Comparison of ENCODE assay signal across 7 mouse cellular contexts in genomic region chr14:73324634-73325455, GRCm38 (mm10). TPM values are rescaled to one million over a fixed set of nuclear protein-coding genes. Genes with fewer than 3 reads are reported as not detected.
DNase-seq lines count a peak whose midpoint lies in the region; ATAC-seq and TF ChIP-seq lines count a peak whose summit lies in the region.

No protein-coding gene starts in this region.

- intact Hi-C loops in left cerebral cortex, postnatal 36 days (cut with DNase I) = loop anchor here (5.0 kb wide), 2 partner anchors 57 to 147 kb away; no protein-coding TSS in a partner anchor

- under 1% methylated on average over 55 of the region's 55 CpGs for WGBS in forebrain, embryonic 16.5 days
- 1% methylated on average over 55 of the region's 55 CpGs for WGBS in spleen, adult 2 months

- TF ChIP-seq POLR2A in spleen, adult 2 months (IDR thresholded peaks at IDR 0.05; ENCODE audit: low read depth, low read length) = no peak

- TF ChIP-seq CTCF in spleen, adult 2 months (IDR thresholded peaks at IDR 0.05; ENCODE audit: extremely low read depth, insufficient read depth, insufficient read length, insufficient replicate concordance) = no peak

- peak overlapping the region; percentile 88 for H3K4me3 ChIP-seq in forebrain, embryonic 16.5 days (replicated peaks; ENCODE audit: low read length)
- H3K4me3 ChIP-seq in spleen, adult 2 months (ENCODE audit: extremely low read depth, insufficient read depth, insufficient read length) = peak overlapping the region; percentile 74

- H3K27me3 ChIP-seq in forebrain, embryonic 16.5 days (replicated peaks; ENCODE audit: control insufficient read depth, insufficient read depth, low read length) = no peaks in the 10 kb centered on the region
- no peaks in the 10 kb centered on the region for H3K27me3 ChIP-seq in spleen, adult 2 months (ENCODE audit: control insufficient read depth, insufficient read depth, low read length)

- no peaks in the 10 kb centered on the region for H3K36me3 ChIP-seq in forebrain, embryonic 16.5 days (ENCODE audit: control insufficient read depth, insufficient read depth)
- peaks cover 1% of the 10 kb centered on the region; the same call in 1 of the 2 replicates for H3K36me3 ChIP-seq in spleen, adult 2 months (ENCODE audit: control insufficient read depth, insufficient read depth, low read length)

- H3K4me1 ChIP-seq in forebrain, embryonic 16.5 days (replicated peaks; ENCODE audit: control insufficient read depth, insufficient read depth, low read length) = peaks cover 14% of the 10 kb centered on the region
- H3K4me1 ChIP-seq in spleen, adult 2 months (ENCODE audit: control insufficient read depth, insufficient read depth, insufficient read length) = no peaks in the 10 kb centered on the region

- H3K9me3 ChIP-seq in forebrain, embryonic 16.5 days (ENCODE audit: control insufficient read depth, low read length) = 0 out of 2 replicates have a peak, but pooled peaks cover under 1% of the 10 kb centered on the region

- H3K27ac ChIP-seq in forebrain, embryonic 16.5 days (ENCODE audit: low read length) = peak overlapping the region; percentile 89
- peak overlapping the region; percentile 88 for H3K27ac ChIP-seq in spleen, adult 2 months (ENCODE audit: insufficient read depth, low read length)

- peak overlapping the region; percentile 80 for H3K9ac ChIP-seq in forebrain, embryonic 16.5 days (replicated peaks; ENCODE audit: low read depth, low read length)

- peak; percentile 50 for ATAC-seq in forebrain, embryonic 16.5 days
- ATAC-seq in hematopoietic stem cell, adult 5-6 weeks (replicated peaks in 1 of 2; ENCODE audit: insufficient read depth in 1 of 2, low FRiP score in 2 of 2, low TSS enrichment in 1 of 2, low read depth in 1 of 2, poor library complexity in 2 of 2, severe bottlenecking in 2 of 2) = peak; percentile 59 to 68

- peak; percentile 32 for DNase-seq in NIH3T3 (ENCODE audit: low read depth)
- DNase-seq in cerebellum, adult 11 months = peak; percentile 56
- DNase-seq in left cerebral cortex, postnatal 36 days (ENCODE audit: low spot score in 2 of 2) = peak; percentile 48 to 54
- DNase-seq in mesoderm, embryonic 11.5 days (ENCODE audit: low read depth, low spot score) = peak; percentile 44
- peak in 1 of 2 experiments; percentile 40 for DNase-seq in spleen, adult 2 months (ENCODE audit: low read depth in 1 of 2, low spot score in 2 of 2)

- H3K4me2 ChIP-seq in forebrain, embryonic 16.5 days (ENCODE audit: low read length) = peak overlapping the region; percentile 90

RNA-seq across cellular contexts. Expression of gene Rb1, which starts 0.8 kb away (rescaled TPM):
- 15.8 and 22.7 TPM in 2 replicates for polyA plus RNA-seq in forebrain, embryonic 16.5 days (2015; fragmentation: Nextera tagmentation; extraction: Ambion mirVana)
- total RNA-seq in hematopoietic stem cell, adult 5-6 weeks (2017) = 13.5 and 26.6 TPM in 2 replicates
- total RNA-seq in left cerebral cortex, postnatal 36 days (2021) = 10 to 100 TPM; 27.4 to 33.2 TPM
- polyA plus RNA-seq in spleen, adult 2 months (2012; rRNA removed) = 4.5 and 5.2 TPM in 2 replicates
